In the genomic region with DNA sequence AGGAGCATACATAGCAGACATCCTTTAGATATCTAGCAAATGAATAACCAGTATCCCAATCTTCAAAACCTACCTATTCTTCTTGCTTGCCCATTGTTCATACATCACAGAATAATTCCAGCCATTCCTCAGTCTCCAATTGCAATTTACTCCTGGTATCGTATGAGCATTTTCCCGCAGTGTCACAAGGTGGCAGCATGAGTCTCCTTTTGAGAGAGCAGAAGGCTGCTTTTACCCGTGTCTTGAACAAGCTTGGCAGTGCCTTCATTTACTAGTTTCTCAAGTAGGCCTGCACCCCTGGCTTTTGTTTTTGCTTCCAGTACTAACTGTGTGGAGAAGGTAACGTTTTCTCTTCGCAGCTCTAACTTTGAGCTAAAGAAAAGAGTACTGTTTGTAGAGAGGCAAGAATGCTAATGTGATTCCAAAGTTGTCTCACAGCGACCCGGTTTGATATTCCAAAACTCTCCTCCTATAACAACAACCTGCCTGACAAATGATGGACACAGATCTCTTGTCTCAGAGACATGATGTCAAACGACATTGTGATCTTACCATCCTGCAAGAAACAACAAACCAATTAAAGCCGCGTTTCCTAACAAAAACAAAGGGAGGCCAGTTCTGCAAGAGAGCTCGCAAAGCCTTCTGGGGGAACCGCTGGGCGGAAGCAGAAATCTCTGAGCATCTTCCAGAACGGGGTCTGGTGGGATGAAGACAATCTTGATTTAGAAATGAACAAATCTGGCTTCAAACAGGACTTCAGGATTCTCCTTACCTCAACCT, we compare ENCODE assay signal across 8 mouse cellular contexts. TPM values are rescaled to one million over a fixed set of nuclear protein-coding genes. Genes with fewer than 3 reads are reported as not detected.
DNase-seq lines count a peak whose midpoint lies in the region; ATAC-seq and TF ChIP-seq lines count a peak whose summit lies in the region.

No protein-coding gene starts in this region.

- peak; percentile 82 for DNase-seq in kidney, adult 18-20 months
- peak; percentile 56 to 62 for DNase-seq in cerebellum, adult 2 months
- peak; percentile 68 for DNase-seq in hindlimb bud, embryonic 11.5 days (ENCODE audit: extremely low spot score, low read depth, low spot score)
- peak; percentile 47 to 88 for DNase-seq in left cerebral cortex, adult 9 months (ENCODE audit: low spot score in 2 of 2)
- DNase-seq in stomach, postnatal 0 days (ENCODE audit: low spot score) = peak; percentile 76

- no peak for TF ChIP-seq POLR2A in cerebellum, adult 2 months (IDR thresholded peaks at IDR 0.05; ENCODE audit: borderline replicate concordance, insufficient read depth, low read length)

- ATAC-seq in kidney, embryonic 15.5 days (replicated peaks; ENCODE audit: low FRiP score) = no peak
- peak; percentile 92 for ATAC-seq in frontal cortex, adult (ENCODE audit: low TSS enrichment)
- 0 out of 2 replicates have a peak, but pooled peaks have one; percentile 37 for ATAC-seq in midbrain, embryonic 15.5 days (replicated peaks)
- no peak for ATAC-seq in stomach, postnatal 0 days (ENCODE audit: low FRiP score, low TSS enrichment)

- no peak overlapping the region for H3K4me3 ChIP-seq in kidney, embryonic 15.5 days (replicated peaks)
- H3K4me3 ChIP-seq in cerebellum, adult 2 months (replicated peaks; ENCODE audit: insufficient read depth, low read depth, low read length) = no peak overlapping the region
- H3K4me3 ChIP-seq in midbrain, embryonic 15.5 days = no peak overlapping the region
- no peak overlapping the region for H3K4me3 ChIP-seq in stomach, postnatal 0 days (ENCODE audit: low read depth, low read length)

- H3K9me3 ChIP-seq in kidney, embryonic 15.5 days (replicated peaks) = no peaks in the 10 kb centered on the region
- no peaks in the 10 kb centered on the region for H3K9me3 ChIP-seq in midbrain, embryonic 15.5 days
- no peaks in the 10 kb centered on the region for H3K9me3 ChIP-seq in stomach, postnatal 0 days (ENCODE audit: control insufficient read depth, low read length)

- H3K27ac ChIP-seq in kidney, embryonic 15.5 days = no peak overlapping the region
- no peak overlapping the region for H3K27ac ChIP-seq in cerebellum, adult 2 months (ENCODE audit: insufficient read depth, low read length)
- no peak overlapping the region for H3K27ac ChIP-seq in midbrain, embryonic 15.5 days
- no peak overlapping the region for H3K27ac ChIP-seq in stomach, postnatal 0 days (replicated peaks)

- H3K4me2 ChIP-seq in kidney, embryonic 15.5 days = no peak overlapping the region
- no peak overlapping the region for H3K4me2 ChIP-seq in midbrain, embryonic 15.5 days
- H3K4me2 ChIP-seq in stomach, postnatal 0 days (replicated peaks; ENCODE audit: low read depth) = no peak overlapping the region

- H3K9ac ChIP-seq in kidney, embryonic 15.5 days = no peak overlapping the region
- no peak overlapping the region for H3K9ac ChIP-seq in midbrain, embryonic 15.5 days
- no peak overlapping the region for H3K9ac ChIP-seq in stomach, postnatal 0 days (ENCODE audit: low read length)

- no peaks in the 10 kb centered on the region for H3K36me3 ChIP-seq in kidney, embryonic 15.5 days
- no peaks in the 10 kb centered on the region for H3K36me3 ChIP-seq in midbrain, embryonic 15.5 days (replicated peaks)
- H3K36me3 ChIP-seq in stomach, postnatal 0 days (ENCODE audit: control insufficient read depth, insufficient read depth, low read length) = no peaks in the 10 kb centered on the region

- peak; percentile 76 for TF ChIP-seq CTCF in cerebellum, adult 2 months (IDR thresholded peaks at IDR 0.05; ENCODE audit: borderline replicate concordance, insufficient read depth, low read depth, low read length)
- TF ChIP-seq CTCF in stomach, postnatal 0 days (IDR thresholded peaks at IDR 0.05; ENCODE audit: low read depth) = peak; percentile 96

- H3K4me1 ChIP-seq in kidney, embryonic 15.5 days = 0 out of 2 replicates have a peak, but pooled peaks cover 7% of the 10 kb centered on the region
- no peaks in the 10 kb centered on the region for H3K4me1 ChIP-seq in cerebellum, adult 2 months (ENCODE audit: control insufficient read depth, insufficient read depth, low read length)
- H3K4me1 ChIP-seq in midbrain, embryonic 15.5 days = no peaks in the 10 kb centered on the region; the same call in 1 of the 2 replicates
- no peaks in the 10 kb centered on the region for H3K4me1 ChIP-seq in stomach, postnatal 0 days (replicated peaks; ENCODE audit: control insufficient read depth, insufficient read depth)

- 36% methylated on average over 14 of the region's 14 CpGs for WGBS in kidney, embryonic 15.5 days
- WGBS in cerebellum, adult 2 months = 46% methylated on average over 14 of the region's 14 CpGs
- 42% methylated on average over 14 of the region's 14 CpGs for WGBS in midbrain, embryonic 15.5 days
- 45% methylated on average over 14 of the region's 14 CpGs for WGBS in stomach, postnatal 0 days

- H3K27me3 ChIP-seq in kidney, embryonic 15.5 days = no peaks in the 10 kb centered on the region
- no peaks in the 10 kb centered on the region for H3K27me3 ChIP-seq in cerebellum, adult 2 months (ENCODE audit: control insufficient read depth, insufficient read depth, low read length)
- H3K27me3 ChIP-seq in midbrain, embryonic 15.5 days (replicated peaks) = no peaks in the 10 kb centered on the region
- H3K27me3 ChIP-seq in stomach, postnatal 0 days (ENCODE audit: control insufficient read depth, insufficient read depth, low read length) = no peaks in the 10 kb centered on the region

- TF ChIP-seq EP300 in stomach, postnatal 0 days (optimal IDR thresholded peaks at IDR 0.05) = no peak

RNA-seq across cellular contexts. Expression of a gene that starts 5.0 kb away (rescaled TPM):
- 58.2 and 65.5 TPM in 2 replicates for polyA plus RNA-seq in kidney, embryonic 15.5 days (2015; fragmentation: Nextera tagmentation; extraction: Ambion mirVana)
- 158 and 170 TPM in 2 replicates for polyA plus RNA-seq in cerebellum, adult 2 months (2012; rRNA removed)
- 66.3 and 81.9 TPM in 2 replicates for polyA plus RNA-seq in midbrain, embryonic 15.5 days (2015; fragmentation: Nextera tagmentation; extraction: Ambion mirVana)
- polyA plus RNA-seq in stomach, postnatal 0 days (2015; fragmentation: Nextera tagmentation; extraction: Ambion mirVana) = 60.2 and 64.4 TPM in 2 replicates

RNA-seq across cellular contexts. Expression of a gene that starts 42.4 kb away (rescaled TPM):
- polyA plus RNA-seq in kidney, embryonic 15.5 days (2015; fragmentation: Nextera tagmentation; extraction: Ambion mirVana) = 6.1 and 6.2 TPM in 2 replicates
- 7.5 and 8.4 TPM in 2 replicates for polyA plus RNA-seq in cerebellum, adult 2 months (2012; rRNA removed)
- 15.4 and 16.8 TPM in 2 replicates for polyA plus RNA-seq in midbrain, embryonic 15.5 days (2015; fragmentation: Nextera tagmentation; extraction: Ambion mirVana)
- polyA plus RNA-seq in stomach, postnatal 0 days (2015; fragmentation: Nextera tagmentation; extraction: Ambion mirVana) = 3.6 and 4.5 TPM in 2 replicates

Comparison
In these comparisons a context has a peak if more than half of its experiments do, and no peak if none do; other contexts are left out.
1. ATAC-seq: peak in frontal cortex, adult (single experiment) and midbrain, embryonic 15.5 days (single experiment); none in kidney, embryonic 15.5 days (single experiment) and stomach, postnatal 0 days (single experiment).
2. Peak in every context shown above with its lines, with median percentiles within 50 percentile points of each other: DNase-seq.